Mouse (Mus musculus): Measurements from ENCODE around the gene 4930433I11Rik.
"Not testable (repeated sequence)": the region's sequence is repeated elsewhere in the genome, so short reads cannot be mapped to it uniquely, and the experiment has no call there.

Gene 4930433I11Rik

DNA sequence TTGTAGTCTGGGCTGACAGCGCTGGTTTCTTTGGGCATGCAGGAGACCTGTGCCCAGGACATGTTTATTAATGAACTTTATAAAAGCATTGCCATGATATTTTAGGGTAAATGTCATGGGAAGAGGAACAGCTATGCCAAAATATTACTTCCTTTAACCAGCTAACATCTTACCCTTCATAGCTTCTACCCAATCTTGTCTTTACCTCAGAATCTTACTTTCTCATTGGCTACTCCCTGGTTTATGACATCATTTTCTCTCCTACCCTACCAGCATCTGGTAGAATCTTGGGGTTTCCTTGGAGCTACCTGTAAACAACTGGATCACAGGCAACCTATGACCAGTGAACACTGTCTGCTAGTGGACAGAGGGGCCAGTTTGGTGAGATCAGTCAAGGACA is at the start of gene 4930433I11Rik:
Gene 4930433I11Rik (plus strand): TSS at position 301 of the 400 bp plus-strand sequence.
- no peak for DNase-seq (ENCODE audit: low spot score)

GRCm38 (mm10) chr7:40939371-40939770 is 48.0 kb upstream of the 4930433I11Rik start:
- no peak for DNase-seq (ENCODE audit: low spot score)

DNA sequence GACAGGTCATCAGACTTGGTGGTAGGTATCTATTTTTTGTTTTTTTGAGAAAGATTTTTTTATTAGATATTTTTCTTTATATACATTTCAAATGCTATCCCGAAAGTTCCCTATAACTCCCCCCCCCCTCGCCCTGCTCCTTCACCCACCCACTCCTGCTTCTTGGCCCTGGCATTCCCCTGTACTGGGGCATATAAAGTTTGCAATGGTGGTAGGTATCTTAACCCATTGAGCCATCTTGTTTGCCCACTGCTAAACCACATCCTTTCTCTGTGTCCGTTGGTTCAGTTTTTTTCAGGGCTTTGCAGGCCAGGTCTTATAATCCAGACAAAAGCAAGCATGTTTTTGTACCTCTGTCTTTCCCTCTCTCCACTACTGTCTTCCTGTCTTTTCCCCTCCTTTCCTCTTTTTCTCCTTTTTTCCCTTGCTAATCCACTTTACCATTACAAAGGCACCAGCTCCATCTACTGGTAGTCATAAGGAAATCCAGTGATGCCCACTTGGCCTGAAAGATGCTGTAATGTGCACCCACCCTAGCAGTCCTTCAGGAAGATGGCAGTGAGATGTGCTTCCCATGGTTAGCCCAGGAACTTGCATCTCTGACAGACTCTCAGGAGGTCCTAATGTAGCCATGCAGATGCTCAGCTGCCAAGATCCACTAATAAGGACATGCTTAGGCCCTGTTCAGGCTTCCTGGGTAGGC is 45.0 kb upstream of the 4930433I11Rik start:
- DNase-seq (ENCODE audit: low spot score), result no peak

DNA sequence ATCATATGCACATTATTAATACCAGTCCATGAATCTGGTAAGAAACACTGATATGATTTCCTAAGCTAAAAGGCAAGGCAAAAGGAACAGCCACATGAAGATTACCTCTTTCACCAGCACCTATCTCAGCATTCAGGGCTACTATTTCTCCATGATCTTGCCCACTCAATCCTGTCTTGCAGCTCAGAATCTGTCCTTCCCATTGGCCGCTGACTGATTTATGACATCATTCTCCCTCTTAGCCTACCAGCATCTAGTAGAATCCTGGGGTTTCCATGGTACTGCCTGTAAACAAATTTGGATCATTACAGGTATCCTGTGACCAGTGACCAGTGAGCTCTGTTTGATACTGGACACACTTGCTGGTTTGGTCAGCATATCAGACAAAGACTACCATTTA is 45.1 kb downstream of the 4930433I11Rik start, which contains the start of gene Gm4884:
Gene Gm4884 (plus strand): TSS at position 301 of the 400 bp plus-strand sequence.
- DNase-seq (ENCODE audit: low spot score), result not testable (repeated sequence)

DNA sequence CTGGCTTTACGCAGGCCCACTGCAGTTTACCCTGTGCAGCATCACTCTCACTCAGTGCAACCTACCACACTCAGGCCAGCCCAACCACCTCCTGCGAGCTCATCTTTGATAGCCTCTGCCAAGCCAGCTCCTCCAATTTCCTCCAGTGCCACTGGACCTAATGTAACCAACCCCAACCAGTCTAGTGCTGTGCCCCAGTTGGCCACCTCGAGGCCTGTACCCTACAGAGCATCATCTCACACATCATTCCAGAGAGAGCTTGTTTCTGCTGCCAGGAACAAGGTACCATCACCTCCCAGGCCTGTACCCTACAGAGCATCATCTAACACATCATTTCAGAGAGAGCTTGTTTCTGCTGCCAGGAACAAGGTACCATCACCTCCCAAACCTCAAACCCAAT is 56.7 kb downstream of the 4930433I11Rik start:
- not testable (repeated sequence) for DNase-seq (ENCODE audit: low spot score)
